Mouse (Mus musculus): ENCODE measurements around the gene Coq10a. TPM values are rescaled to one million over a fixed set of nuclear protein-coding genes. Genes with fewer than 3 reads are reported as not detected.

The Coq10a gene
- total RNA-seq, 2 experiments from 2014 or later = 60.4 to 63.8 TPM

DNA sequence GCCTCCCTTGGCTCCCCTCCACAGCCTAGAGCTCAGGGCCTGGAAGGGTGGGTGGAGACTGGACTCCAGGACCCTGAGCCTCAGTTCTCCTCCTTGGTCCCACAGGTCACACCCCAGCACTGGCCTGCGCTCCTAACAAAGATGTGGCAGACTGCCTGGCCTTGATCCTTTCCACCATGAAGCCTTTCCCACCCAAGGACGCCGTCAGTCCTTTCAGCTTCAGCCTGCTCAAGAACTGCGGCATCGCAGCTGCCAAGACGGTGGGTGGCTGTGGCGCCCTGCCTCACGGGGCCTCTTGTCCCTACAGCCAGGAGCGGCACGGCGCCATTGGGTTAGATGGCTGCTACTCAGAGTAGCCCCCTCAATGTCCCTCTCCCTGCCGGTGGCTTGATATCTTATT is 21.6 kb upstream of the Coq10a start:
- DNase-seq (ENCODE audit: low spot score in 2 of 2) = no peak
- intact Hi-C loops (cut with DNase I) = no loop called here

DNA sequence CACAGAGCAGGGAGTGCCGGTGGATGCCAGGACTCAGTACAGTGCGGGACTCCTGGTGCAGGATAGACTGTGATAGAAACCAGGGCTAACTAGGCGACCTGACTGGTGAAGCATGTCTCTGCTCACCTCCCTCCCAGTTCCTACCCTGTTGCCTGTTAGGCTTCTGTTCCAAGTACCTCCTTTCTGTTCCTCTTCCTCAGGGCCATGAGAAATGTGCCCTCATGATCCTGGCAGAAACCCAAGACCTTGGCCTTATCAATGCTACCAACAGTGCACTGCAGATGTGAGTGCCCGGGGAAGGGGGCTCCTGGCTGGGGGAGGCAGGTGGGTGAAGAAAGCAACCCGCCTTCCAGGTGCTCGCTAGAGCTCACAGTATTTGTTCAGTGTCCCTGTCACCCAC is 20.8 kb upstream of the Coq10a start:
- no peak for DNase-seq (ENCODE audit: low spot score in 2 of 2)
- intact Hi-C loops (cut with DNase I) = no loop called here

DNA sequence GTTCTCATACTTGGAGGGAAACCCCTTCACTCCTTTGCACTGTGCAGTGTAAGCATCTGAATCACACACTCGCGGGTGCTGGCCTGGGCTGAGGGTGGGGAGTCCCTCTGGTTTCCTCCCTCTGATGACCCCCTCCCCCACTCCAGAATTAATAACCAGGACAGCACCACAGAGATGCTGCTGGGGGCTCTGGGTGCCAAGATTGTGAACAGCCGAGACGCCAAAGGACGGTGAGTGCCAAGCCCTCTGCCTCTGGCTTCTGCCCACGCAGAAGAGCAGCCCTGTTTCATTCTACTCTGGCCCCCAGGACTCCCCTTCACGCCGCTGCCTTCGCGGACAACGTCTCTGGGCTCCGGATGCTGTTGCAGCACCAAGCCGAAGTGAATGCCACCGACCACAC is 20.1 kb upstream of the Coq10a start:
- intact Hi-C loops (cut with DNase I) = no loop called here
- DNase-seq (ENCODE audit: low spot score in 2 of 2) = no peak

DNA sequence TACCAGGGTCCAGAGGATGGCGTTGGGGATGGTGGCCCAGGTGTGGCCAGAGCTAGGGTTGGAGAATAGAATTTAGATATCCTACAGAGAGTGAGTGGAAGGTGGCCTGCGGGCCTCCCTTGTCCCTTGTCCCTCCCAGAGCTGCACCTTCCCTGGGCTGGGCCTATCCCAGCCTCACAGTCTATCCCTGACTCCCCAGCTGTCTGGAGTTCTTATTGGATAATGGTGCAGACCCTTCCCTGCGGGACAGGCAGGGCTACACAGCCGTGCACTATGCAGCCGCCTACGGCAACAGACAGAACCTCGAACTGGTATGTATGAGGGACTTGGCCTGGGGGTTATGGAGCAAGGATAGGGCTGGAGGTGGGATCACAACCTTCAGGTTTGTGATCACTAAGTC is 17.1 kb upstream of the Coq10a start:
- DNase-seq (ENCODE audit: low spot score in 2 of 2) = no peak
- intact Hi-C loops (cut with DNase I) = no loop called here

DNA sequence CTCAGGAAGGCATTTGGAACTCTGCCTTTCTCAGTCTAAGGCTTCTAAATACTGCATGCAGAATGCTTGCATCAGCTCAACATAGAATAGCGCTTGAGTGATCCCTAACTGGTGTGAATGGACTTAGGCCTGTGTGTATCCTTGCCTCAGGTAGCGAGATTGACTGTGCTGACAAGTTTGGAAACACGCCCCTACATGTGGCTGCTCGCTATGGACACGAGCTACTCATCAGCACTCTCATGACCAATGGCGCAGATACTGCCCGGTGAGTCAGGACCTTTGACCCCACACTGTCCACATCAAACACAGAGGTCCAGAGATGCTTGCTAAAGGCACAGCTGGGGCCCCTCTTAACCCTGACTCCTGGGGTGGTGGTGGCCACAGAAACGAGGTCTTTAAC is 13.7 kb upstream of the Coq10a start:
- DNase-seq (ENCODE audit: low spot score in 2 of 2) = no peak
- intact Hi-C loops (cut with DNase I) = no loop called here

DNA sequence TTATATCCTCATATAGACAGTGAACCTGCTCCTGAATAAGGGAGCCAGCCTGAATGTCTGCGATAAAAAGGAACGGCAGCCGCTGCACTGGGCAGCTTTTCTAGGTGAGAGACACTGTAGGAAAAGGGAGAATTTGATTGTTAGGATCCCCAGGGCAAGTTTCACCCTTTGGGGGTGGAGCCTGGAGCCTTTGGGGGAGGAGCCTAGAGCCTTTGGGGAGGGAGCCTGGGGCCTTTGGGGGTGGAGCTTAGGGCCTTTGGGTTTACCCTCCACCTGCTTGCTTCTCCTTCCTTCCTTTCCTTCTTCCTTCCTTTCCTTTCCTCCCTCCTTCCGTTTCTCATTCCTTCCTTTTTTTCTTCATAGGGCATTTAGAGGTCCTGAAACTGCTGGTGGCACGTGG is 11.8 kb upstream of the Coq10a start:
- intact Hi-C loops (cut with DNase I) = no loop called here
- no peak for DNase-seq (ENCODE audit: low spot score in 2 of 2)

DNA sequence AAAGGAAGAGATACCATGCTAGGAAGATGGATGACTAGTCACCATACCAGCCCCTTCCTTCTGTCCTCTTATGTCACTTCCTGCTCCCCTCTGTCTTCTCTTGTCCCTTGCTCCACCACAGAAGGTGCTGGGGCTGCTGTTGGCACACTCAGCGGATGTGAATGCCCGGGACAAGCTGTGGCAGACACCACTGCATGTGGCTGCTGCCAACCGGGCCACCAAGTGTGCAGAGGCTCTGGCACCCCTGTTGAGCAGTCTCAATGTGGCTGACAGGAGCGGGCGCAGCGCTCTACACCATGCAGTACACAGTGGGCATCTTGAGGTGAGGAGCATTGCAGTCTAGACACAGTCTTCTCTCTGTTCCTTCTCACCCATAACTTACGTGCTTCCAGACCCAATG is 10.5 kb upstream of the Coq10a start:
- peak in 1 of 2 experiments; percentile 34 for DNase-seq (ENCODE audit: low spot score in 2 of 2)
- intact Hi-C loops (cut with DNase I) = loop anchor here (5.0 kb wide), 1 partner anchor 42 kb away; the partner anchor contains the start of gene Cs

DNA sequence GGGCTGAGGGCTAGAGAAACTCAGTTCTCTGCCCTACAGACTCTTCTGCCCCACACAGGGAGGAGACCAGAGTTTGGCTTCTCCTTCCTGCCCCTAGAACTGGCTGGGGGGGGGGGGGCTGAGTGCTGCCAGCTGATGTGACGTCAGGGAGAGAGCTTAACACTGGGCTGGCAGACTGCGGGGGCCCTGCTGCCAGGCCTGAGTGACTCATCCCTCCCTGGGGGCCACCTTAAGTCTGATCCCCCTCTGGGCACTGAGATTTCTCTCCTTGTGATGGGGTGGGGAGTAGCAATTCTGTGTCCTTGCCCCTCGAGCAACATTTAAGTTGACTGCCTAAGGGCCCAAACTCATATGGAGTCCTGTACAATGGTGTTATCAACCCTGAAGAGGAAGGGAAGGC is 9.7 kb upstream of the Coq10a start:
- intact Hi-C loops (cut with DNase I) = loop anchor here (5.0 kb wide), 1 partner anchor 41 kb away; the partner anchor contains the start of gene Cs
- peak in 1 of 2 experiments; percentile 51 for DNase-seq (ENCODE audit: low spot score in 2 of 2)

DNA sequence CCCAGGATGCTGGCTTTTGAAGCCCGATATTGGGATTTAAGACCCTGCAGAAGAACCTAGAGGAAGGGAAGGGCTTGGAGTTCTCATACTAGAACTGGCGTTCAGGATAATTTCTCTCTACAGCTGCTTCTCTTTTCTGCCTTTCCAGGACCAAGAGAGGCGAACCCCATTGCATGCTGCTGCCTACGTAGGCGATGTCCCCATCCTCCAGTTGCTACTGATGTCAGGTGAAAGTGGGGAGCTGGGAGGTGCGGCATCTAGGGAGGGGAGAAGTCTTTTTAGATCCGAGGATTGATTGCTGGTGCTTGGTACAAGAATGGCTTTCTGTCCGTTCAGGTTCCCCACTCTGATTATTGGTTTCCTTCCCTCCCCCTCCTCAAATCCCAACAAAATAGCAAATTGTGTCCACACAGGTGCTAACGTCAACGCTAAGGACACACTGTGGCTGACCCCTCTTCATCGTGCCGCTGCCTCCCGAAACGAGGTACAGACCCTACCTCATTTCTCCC is 9.2 kb upstream of the Coq10a start:
- intact Hi-C loops (cut with DNase I) = loop anchor here (2.0 to 5.0 kb wide), 2 partner anchors 33 to 41 kb away; partner anchors contain the start of genes Cs, Nabp2 and Rnf41
- peak in 1 of 2 experiments; percentile 36 for DNase-seq (ENCODE audit: low spot score in 2 of 2)

DNA sequence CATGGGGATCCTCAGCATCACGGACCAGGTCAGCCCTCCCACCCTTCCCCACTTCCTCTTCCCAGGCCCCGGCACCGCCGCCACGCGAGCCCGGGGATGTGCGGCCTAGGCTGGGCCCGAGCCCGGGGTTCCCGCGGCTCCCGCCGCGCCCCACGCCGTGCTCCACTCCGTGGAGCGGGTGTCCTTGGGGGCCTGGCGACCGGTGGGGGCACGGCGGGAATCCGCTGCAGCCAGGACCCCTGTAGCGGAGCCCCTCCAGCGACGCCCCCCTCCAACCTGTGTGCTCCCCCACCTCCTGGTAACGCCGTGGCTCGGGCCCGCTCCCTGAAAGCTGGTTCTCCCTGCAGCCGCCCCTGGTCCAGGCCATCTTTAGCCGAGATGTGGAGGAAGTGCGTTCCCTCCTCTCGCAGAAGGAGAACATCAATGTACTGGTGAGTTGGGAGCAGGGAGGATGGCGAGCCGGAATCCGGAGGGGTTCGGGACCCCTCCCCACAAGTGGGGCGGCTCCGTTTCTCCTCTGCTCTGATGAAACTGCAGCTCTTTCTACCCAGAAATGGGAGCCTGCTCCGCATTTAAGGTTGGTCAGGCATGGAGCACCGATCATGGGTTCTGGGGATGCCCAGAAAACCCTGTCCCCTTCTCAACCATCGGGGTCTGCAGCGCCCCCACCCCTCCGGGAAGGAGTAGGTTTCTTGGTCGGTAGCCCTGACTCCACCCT is 8.6 kb upstream of the Coq10a start:
- peak; percentile 20 to 42 for DNase-seq (ENCODE audit: low spot score in 2 of 2)
- intact Hi-C loops (cut with DNase I) = loop anchor here (2.0 to 5.0 kb wide), 2 partner anchors 33 to 40 kb away; partner anchors contain the start of genes Cs, Nabp2 and Rnf41

DNA sequence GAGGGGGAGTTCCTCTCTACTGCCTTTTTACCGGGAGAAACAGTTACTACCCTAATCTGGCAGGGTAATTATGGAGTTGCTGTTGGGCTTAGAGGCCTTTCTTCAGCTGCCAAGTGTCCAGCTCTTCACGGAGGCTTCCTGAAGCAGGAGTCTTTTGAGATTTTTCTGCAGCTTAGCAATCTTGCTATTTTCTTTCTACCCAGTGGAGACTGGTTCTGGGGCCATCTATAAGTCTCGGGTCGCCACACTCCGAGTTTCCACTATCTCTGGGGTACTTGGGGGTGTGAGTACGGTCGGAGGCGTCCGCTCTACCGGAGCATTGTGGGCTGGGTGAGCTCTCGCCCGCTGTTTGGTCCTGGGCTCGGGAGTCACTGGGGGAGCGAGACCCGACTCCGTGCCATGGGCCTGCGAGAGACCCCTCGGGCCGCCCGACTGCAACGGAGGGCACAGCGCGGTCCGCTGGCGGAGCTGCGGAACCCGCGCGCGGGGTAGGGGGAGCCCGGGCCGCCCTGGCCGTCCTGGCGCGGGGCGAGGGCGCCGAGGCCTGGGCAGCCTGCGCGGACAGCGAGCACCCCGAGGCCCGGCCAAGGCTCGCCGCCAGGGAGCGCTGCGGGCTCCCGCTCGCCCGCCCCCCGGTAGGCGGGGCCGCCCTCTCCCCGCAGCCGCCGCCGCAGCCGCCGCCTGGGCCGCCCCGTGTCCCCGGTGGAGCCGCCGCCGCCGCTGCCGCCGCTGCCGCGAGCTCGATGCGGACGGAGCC is 7.8 kb upstream of the Coq10a start, which contains the start of gene Ankrd52:
Gene Ankrd52 (plus strand): TSS at position 661 of the 757 bp plus-strand sequence.
- intact Hi-C loops (cut with DNase I) = loop anchor here (2.0 to 5.0 kb wide), 2 partner anchors 34 to 39 kb away; partner anchors contain the start of genes Cs, Nabp2 and Rnf41
- peak; percentile 75 to 88 for DNase-seq (ENCODE audit: low spot score in 2 of 2)

DNA sequence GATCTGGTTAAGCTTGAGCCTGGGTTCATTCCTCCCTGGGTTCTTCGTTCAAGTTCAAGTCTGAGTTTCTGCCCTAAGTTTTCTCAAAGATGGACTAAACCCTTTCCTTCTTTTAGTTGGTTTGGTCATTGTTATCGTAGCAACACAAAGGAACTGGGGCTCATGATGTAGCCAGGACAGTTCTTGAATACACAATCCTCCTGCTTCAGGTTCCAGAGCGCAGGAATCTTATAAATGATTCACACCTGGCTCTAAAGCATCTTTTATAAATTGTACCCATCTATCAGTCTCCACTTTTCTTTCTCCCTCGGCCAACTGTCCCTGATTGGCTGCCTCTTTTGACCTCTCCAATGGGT is 7.3 kb upstream of the Coq10a start:
- DNase-seq (ENCODE audit: low spot score in 2 of 2) = no peak
- intact Hi-C loops (cut with DNase I) = loop anchor here (2.0 to 5.0 kb wide), 2 partner anchors 35 to 39 kb away; partner anchors contain the start of genes Cs, Nabp2 and Rnf41

DNA sequence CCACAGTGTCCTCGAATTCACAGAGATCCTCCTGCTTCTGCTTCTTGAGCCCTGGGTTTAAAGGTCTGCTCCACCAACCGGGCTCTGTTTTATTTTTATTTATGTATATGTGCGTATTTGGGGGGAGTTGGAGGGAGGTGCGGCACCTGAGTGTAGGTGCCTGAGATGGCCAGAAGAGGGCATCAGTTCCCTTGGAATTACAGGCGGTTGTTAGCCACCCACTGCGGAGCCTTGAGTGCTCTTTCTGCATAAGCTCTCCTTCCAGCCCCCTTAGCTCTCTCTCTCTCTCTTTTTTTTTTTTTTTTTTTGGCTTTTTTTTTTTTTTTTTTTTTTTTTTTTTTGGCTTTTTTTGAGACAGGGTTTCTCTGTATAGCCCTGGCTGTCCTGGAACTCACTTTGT is 5.6 kb upstream of the Coq10a start:
- DNase-seq (ENCODE audit: low spot score in 2 of 2) = no peak
- intact Hi-C loops (cut with DNase I) = no loop called here

DNA sequence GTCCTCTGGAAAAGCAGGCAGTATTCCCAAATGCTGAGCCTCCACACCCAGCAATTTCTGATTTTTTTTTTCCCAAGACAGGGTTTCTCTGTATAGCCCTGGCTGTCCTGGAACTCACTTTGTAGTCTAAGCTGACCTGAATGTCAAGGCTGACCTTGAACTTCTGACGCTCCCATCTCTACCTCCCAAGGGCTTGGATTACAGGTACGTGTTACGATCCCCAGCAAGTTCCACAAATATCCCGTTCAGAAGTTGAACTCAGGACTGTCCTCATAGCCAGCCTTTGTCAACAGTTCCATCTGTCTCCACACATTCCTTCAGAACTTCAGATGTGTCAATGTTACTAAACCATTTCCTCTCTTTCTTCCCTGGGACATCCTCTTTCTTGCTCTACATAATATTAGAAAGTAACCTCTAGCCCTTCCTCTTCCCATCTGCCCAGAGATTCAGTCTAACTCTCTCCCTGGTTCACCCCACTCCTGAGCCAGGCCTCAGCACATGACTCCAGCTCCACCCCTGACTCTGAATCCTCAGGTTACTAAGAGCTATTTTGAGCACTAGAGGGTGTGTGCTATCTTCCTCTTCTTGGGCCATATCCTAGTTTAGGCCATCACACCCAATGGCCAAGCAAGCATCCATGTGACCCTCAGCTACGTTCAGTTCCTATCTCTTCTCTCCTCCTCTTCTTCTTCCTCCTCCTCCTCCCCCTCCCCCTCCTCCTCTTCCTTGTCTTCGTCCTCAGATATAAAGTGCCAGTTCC is 4.4 kb upstream of the Coq10a start:
- DNase-seq (ENCODE audit: low spot score in 2 of 2) = no peak
- intact Hi-C loops (cut with DNase I) = no loop called here

DNA sequence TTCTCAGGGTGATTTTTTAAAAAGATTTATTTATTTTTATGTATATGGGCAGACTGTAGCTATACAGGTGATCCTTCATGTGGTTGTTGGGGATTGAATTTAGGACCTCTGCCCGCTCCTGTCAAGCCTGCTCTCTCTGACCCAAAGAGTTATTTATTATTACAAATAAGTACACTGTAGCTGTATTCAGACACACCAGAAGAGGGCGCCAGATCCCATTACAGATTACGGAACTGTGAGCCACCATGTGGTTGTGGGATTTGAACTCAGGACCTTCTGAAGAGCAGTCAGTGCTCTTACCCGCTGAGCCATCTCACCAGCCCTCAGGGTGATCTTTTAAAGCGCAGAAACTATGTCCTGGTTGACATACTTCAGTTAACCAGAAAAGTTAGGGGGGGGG is 3.3 kb upstream of the Coq10a start:
- intact Hi-C loops (cut with DNase I) = no loop called here
- no peak for DNase-seq (ENCODE audit: low spot score in 2 of 2)

DNA sequence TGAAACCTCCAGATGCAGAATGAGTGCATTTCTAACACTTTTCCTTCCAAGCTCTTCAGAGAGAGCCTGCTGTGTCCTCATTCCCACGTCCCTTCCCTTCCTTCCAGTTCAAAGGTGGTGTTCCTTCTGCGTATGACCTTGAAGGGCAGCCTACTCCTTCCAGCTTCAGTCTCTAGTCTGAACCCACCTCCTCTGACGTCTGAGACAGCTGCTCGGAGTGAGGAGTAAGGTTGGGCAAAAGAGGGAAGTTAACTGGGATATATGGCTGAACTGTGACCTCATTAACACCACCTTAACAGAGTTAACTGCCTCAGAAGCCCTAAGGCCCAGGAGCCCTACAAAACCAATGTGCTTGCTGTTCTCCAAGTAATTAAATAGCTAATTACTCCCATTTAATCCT is 1.8 kb upstream of the Coq10a start:
- DNase-seq (ENCODE audit: low spot score in 2 of 2) = no peak

DNA sequence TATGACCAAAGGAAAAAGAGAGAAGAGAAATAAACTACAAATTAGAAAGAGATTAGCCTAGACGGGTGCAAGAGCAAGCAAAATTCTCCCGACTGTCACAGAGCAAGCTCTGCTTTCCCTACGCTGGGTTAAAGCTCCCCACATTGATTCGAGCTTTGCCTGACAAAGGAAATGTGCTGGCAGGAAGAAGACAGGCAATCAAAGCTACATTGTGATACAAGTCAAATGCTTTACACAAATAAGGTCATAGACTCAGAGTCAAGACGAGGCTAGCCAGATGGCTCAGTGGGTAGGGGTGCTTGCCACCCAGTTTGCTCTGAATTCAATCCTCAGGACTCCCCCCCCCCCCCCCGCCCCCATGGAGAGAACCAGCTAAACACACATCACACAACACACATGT is 1.2 kb upstream of the Coq10a start:
- intact Hi-C loops (cut with DNase I) = no loop called here
- DNase-seq (ENCODE audit: low spot score in 2 of 2) = no peak

More for the DNA sequence above, 1.8 kb upstream of the Coq10a start:
- intact Hi-C loops (cut with DNase I) = no loop called here

DNA sequence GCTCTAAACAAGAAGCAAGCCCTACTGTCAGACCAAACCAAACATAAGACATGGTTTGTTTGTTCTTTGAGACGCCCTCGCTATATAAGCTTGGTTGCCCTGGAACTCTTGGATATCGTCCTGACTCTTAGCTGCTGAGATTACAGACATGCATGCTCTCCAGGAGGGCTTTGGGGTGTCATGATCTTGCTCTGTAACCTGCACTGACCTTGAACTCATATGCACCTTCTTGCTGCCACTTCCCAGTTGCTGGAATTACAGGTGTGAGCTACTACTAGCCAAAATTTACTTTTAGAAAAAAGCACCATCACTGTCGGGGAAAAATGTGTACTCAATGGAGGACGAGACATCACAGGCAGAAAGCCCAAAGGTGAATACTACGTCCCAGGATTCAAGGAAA is 802 bp upstream of the Coq10a start:
- no peak for DNase-seq (ENCODE audit: low spot score in 2 of 2)
- intact Hi-C loops (cut with DNase I) = loop anchor here (2.0 to 5.0 kb wide), 2 partner anchors 39 to 88 kb away; partner anchors contain the start of gene Smarcc2

DNA sequence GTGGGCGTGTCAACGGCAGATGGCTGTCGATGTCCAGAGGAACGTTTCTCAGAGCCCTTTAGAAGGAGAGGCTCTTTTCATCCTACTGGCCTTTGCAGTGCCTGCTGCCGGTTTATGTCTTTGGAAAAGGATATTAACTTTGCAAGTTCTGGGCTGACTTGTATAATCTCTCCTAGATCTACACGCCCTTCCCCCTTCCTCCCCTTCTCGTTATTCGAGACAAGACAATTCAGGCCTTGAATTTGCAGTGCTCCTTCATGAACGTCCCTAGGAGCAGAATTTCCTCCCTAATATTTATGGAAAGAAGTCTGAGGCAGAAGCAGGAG is 384 bp upstream of the Coq10a start:
- intact Hi-C loops (cut with DNase I) = loop anchor here (2.0 to 5.0 kb wide), 2 partner anchors 40 to 88 kb away; partner anchors contain the start of gene Smarcc2
- DNase-seq (ENCODE audit: low spot score in 2 of 2) = no peak
